Mouse (Mus musculus): ENCODE data around the gene Nprl2. TPM values are rescaled to one million over a fixed set of nuclear protein-coding genes. Genes with fewer than 3 reads are reported as not detected.
"Not testable (repeated sequence)": the region's sequence is repeated elsewhere in the genome, so short reads cannot be mapped to it uniquely, and the experiment has no call there.

Nprl2 gene
- polyA plus RNA-seq, 1 experiment from 2014 or later = 40.9 TPM

GRCm38 (mm10) chr9:107553541-107554318 lies 11.7 kb downstream of the Nprl2 start:
- Histone ChIP-seq H3K36me3 (ENCODE audit: control insufficient read depth, insufficient read depth, low read length) (peaks cover 13% of the 10 kb centered on the region), H3K27me3 (ENCODE audit: control insufficient read depth, insufficient read depth, low read length) (no peaks in the 10 kb centered on the region), H3K9me3 (ENCODE audit: control insufficient read depth, low read length) (no peaks in the 10 kb centered on the region), H3K4me3 (ENCODE audit: low read depth, low read length) (peak overlapping the region; percentile 78), H3K27ac (replicated peaks; ENCODE audit: low read depth, low read length) (peak overlapping the region; percentile 87), H3K9ac (ENCODE audit: low read length) (peak overlapping the region; percentile 49), H3K4me1 (ENCODE audit: control insufficient read depth, insufficient read depth, low read length) (peaks cover 45% of the 10 kb centered on the region), H3K4me2 (ENCODE audit: low read depth, severe bottlenecking) (peak overlapping the region; percentile 84)
- 4% methylated on average over 37 of the region's 37 CpGs for WGBS
- DNase-seq (ENCODE audit: low spot score) = no peak
- ATAC-seq (ENCODE audit: insufficient number of reproducible peaks, low FRiP score, low TSS enrichment, low read depth) = peak; percentile 49

GRCm38 (mm10) chr9:107554319-107554825 lies 12.3 kb downstream of the Nprl2 start:
- Histone ChIP-seq H3K4me1 (ENCODE audit: control insufficient read depth, insufficient read depth, low read length) (peaks cover 45% of the 10 kb centered on the region), H3K9ac (ENCODE audit: low read length) (peak overlapping the region; percentile 79), H3K9me3 (ENCODE audit: control insufficient read depth, low read length) (no peaks in the 10 kb centered on the region), H3K4me3 (ENCODE audit: low read depth, low read length) (peak overlapping the region; percentile 78), H3K27ac (replicated peaks; ENCODE audit: low read depth, low read length) (peak overlapping the region; percentile 91), H3K4me2 (ENCODE audit: low read depth, severe bottlenecking) (peak overlapping the region; percentile 84), H3K36me3 (ENCODE audit: control insufficient read depth, insufficient read depth, low read length) (peaks cover 17% of the 10 kb centered on the region), H3K27me3 (ENCODE audit: control insufficient read depth, insufficient read depth, low read length) (no peaks in the 10 kb centered on the region)
- peak; percentile 95 for DNase-seq (ENCODE audit: low spot score)
- peak; percentile 87 for ATAC-seq (ENCODE audit: insufficient number of reproducible peaks, low FRiP score, low TSS enrichment, low read depth)
- under 1% methylated on average over 53 of the region's 53 CpGs for WGBS

- WGBS = under 1% methylated on average over 23 of the region's 23 CpGs
- Histone ChIP-seq H3K9me3 (ENCODE audit: control insufficient read depth, low read length) (no peaks in the 10 kb centered on the region), H3K27me3 (ENCODE audit: control insufficient read depth, insufficient read depth, low read length) (no peaks in the 10 kb centered on the region), H3K9ac (ENCODE audit: low read length) (peak overlapping the region; percentile 79), H3K4me2 (ENCODE audit: low read depth, severe bottlenecking) (peak overlapping the region; percentile 83), H3K36me3 (ENCODE audit: control insufficient read depth, insufficient read depth, low read length) (peaks cover 20% of the 10 kb centered on the region), H3K27ac (replicated peaks; ENCODE audit: low read depth, low read length) (peak overlapping the region; percentile 91), H3K4me3 (ENCODE audit: low read depth, low read length) (peak overlapping the region; percentile 78), H3K4me1 (ENCODE audit: control insufficient read depth, insufficient read depth, low read length) (peaks cover 45% of the 10 kb centered on the region)
- peak; percentile 66 for DNase-seq (ENCODE audit: low spot score)
- no peak; the same call in 1 of the 2 replicates for ATAC-seq (ENCODE audit: insufficient number of reproducible peaks, low FRiP score, low TSS enrichment, low read depth)
Measured at GRCm38 (mm10) chr9:107555031-107555457, 13.0 kb downstream of the Nprl2 start.

- Histone ChIP-seq H3K36me3 (ENCODE audit: control insufficient read depth, insufficient read depth, low read length) (peaks cover 20% of the 10 kb centered on the region), H3K9me3 (ENCODE audit: control insufficient read depth, low read length) (no peaks in the 10 kb centered on the region), H3K4me2 (ENCODE audit: low read depth, severe bottlenecking) (peak overlapping the region; percentile 83), H3K4me1 (ENCODE audit: control insufficient read depth, insufficient read depth, low read length) (peaks cover 41% of the 10 kb centered on the region), H3K27me3 (ENCODE audit: control insufficient read depth, insufficient read depth, low read length) (no peaks in the 10 kb centered on the region), H3K4me3 (ENCODE audit: low read depth, low read length) (peak overlapping the region; percentile 78), H3K27ac (replicated peaks; ENCODE audit: low read depth, low read length) (no peak overlapping the region; the same call in 1 of the 2 replicates), H3K9ac (ENCODE audit: low read length) (peak overlapping the region; percentile 79)
- no peak for DNase-seq (ENCODE audit: low spot score)
- no peak for ATAC-seq (ENCODE audit: insufficient number of reproducible peaks, low FRiP score, low TSS enrichment, low read depth)
- WGBS = 53% methylated on average over 2 of the region's 2 CpGs
Measured at GRCm38 (mm10) chr9:107555701-107556100, 13.7 kb downstream of the Nprl2 start.

- Histone ChIP-seq H3K4me3 (ENCODE audit: low read depth, low read length) (no peak overlapping the region), H3K9ac (ENCODE audit: low read length) (no peak overlapping the region), H3K4me1 (ENCODE audit: control insufficient read depth, insufficient read depth, low read length) (peaks cover 35% of the 10 kb centered on the region), H3K27me3 (ENCODE audit: control insufficient read depth, insufficient read depth, low read length) (no peaks in the 10 kb centered on the region), H3K4me2 (ENCODE audit: low read depth, severe bottlenecking) (peak overlapping the region; percentile 83; the same call in 1 of the 2 replicates), H3K36me3 (ENCODE audit: control insufficient read depth, insufficient read depth, low read length) (peaks cover 20% of the 10 kb centered on the region), H3K27ac (replicated peaks; ENCODE audit: low read depth, low read length) (no peak overlapping the region), H3K9me3 (ENCODE audit: control insufficient read depth, low read length) (no peaks in the 10 kb centered on the region)
- ATAC-seq (ENCODE audit: insufficient number of reproducible peaks, low FRiP score, low TSS enrichment, low read depth) = no peak
- DNase-seq (ENCODE audit: low spot score) = no peak
- 84% methylated on average over 3 of the region's 3 CpGs for WGBS
Measured at GRCm38 (mm10) chr9:107556346-107556745, 14.3 kb downstream of the Nprl2 start.

GRCm38 (mm10) chr9:107563029-107563581 lies 21.1 kb downstream of the Nprl2 start, which contains the start of gene Tusc2:
Tusc2 (plus strand) TSS chr9:107563255.
- H3K36me3 ChIP-seq (ENCODE audit: control insufficient read depth, insufficient read depth, low read length) = peaks cover 16% of the 10 kb centered on the region
- H3K9me3 ChIP-seq (ENCODE audit: control insufficient read depth, low read length) = no peaks in the 10 kb centered on the region
- H3K9ac ChIP-seq (ENCODE audit: low read length) = peak within 1 kb of the TSS; percentile 72
- ATAC-seq (ENCODE audit: insufficient number of reproducible peaks, low FRiP score, low TSS enrichment, low read depth) = peak; percentile 88
- WGBS = under 1% methylated on average over 46 of the region's 46 CpGs
- H3K27me3 ChIP-seq (ENCODE audit: control insufficient read depth, insufficient read depth, low read length) = no peaks in the 10 kb centered on the region
- peaks cover 14% of the 10 kb centered on the region for H3K4me1 ChIP-seq (ENCODE audit: control insufficient read depth, insufficient read depth, low read length)
- H3K4me3 ChIP-seq (ENCODE audit: low read depth, low read length) = peak within 1 kb of the TSS; percentile 79
- H3K4me2 ChIP-seq (ENCODE audit: low read depth, severe bottlenecking) = peak within 1 kb of the TSS; percentile 80
- no peak within 1 kb of the TSS for H3K27ac ChIP-seq (replicated peaks; ENCODE audit: low read depth, low read length)
- DNase-seq (ENCODE audit: low spot score) = peak; percentile 94

GRCm38 (mm10) chr9:107565556-107565955 lies 23.5 kb downstream of the Nprl2 start:
- ATAC-seq (ENCODE audit: insufficient number of reproducible peaks, low FRiP score, low TSS enrichment, low read depth); H3K4me2 ChIP-seq (ENCODE audit: low read depth, severe bottlenecking); H3K36me3 ChIP-seq (ENCODE audit: control insufficient read depth, insufficient read depth, low read length); H3K27me3 ChIP-seq (ENCODE audit: control insufficient read depth, insufficient read depth, low read length); H3K9ac ChIP-seq (ENCODE audit: low read length); H3K4me3 ChIP-seq (ENCODE audit: low read depth, low read length); H3K9me3 ChIP-seq (ENCODE audit: control insufficient read depth, low read length); DNase-seq (ENCODE audit: low spot score); H3K27ac ChIP-seq (replicated peaks; ENCODE audit: low read depth, low read length): not testable (repeated sequence)
- WGBS = 45% methylated on average over 5 of the region's 5 CpGs
- H3K4me1 ChIP-seq (ENCODE audit: control insufficient read depth, insufficient read depth, low read length) = peaks cover 22% of the 10 kb centered on the region

GRCm38 (mm10) chr9:107566041-107566709 lies 24.1 kb downstream of the Nprl2 start:
- Histone ChIP-seq H3K4me2 (ENCODE audit: low read depth, severe bottlenecking) (no peak overlapping the region), H3K9me3 (ENCODE audit: control insufficient read depth, low read length) (no peaks in the 10 kb centered on the region), H3K9ac (ENCODE audit: low read length) (no peak overlapping the region), H3K4me1 (ENCODE audit: control insufficient read depth, insufficient read depth, low read length) (peaks cover 26% of the 10 kb centered on the region), H3K27me3 (ENCODE audit: control insufficient read depth, insufficient read depth, low read length) (no peaks in the 10 kb centered on the region), H3K4me3 (ENCODE audit: low read depth, low read length) (no peak overlapping the region), H3K36me3 (ENCODE audit: control insufficient read depth, insufficient read depth, low read length) (peaks cover 11% of the 10 kb centered on the region; the same call in 1 of the 2 replicates), H3K27ac (replicated peaks; ENCODE audit: low read depth, low read length) (no peak overlapping the region)
- 65% methylated on average over 15 of the region's 15 CpGs for WGBS
- no peak for ATAC-seq (ENCODE audit: insufficient number of reproducible peaks, low FRiP score, low TSS enrichment, low read depth)
- DNase-seq (ENCODE audit: low spot score) = peak; percentile 91
